Mouse (Mus musculus): Measurements from ENCODE around the gene Mta2.

DNA sequence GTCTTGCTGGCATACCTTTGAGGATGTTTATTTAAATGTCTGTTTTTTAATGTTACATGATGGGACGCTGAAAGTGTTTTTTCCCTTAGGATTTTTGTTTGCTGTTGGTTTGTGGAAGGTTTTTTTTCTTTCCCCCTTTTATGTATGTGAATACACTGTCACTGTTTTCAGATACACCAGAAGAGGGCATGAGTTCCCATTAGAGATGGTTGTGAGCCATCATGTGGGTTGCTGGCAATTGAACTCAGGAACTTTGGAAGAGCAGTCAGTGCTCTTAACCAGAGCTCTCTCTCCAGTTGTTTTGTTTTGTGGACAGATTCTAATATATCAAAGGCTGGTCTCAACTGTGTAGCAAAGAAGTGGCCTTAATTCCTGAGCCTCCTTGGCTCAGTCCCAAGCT is 33.0 kb downstream of the Mta2 start:
- TF ChIP-seq POLR2A (IDR thresholded peaks at IDR 0.05; ENCODE audit: low read depth, low read length) (no peak), CTCF (conservative IDR thresholded peaks at IDR 0.05; ENCODE audit: insufficient read depth, insufficient read length, low read depth, low read length) (no peak)
